Mouse (Mus musculus) cerebral cortex, adult 2 months (tissue): ENCODE measurements around the gene Ptprb.

Experiments used
- WGBS: fragments of 180-500 bp; shearing (Covaris S2); methylation state at CpG from one replicate; pipeline ENCODE4 v1.1.7; 2018; 5-methylcytosine and 5-hydroxymethylcytosine counted together

The Ptprb gene

GRCm38 (mm10) chr10:116420976-116421375, 145.7 kb downstream of the Ptprb start:
- 50% methylated on average over 6 of the region's 6 CpGs for WGBS

GRCm38 (mm10) chr10:116422551-116422950, 147.2 kb downstream of the Ptprb start:
- 83% methylated on average over 2 of the region's 2 CpGs for WGBS

- WGBS, result 66% methylated on average over 6 of the region's 6 CpGs
These were observed 149.6 kb downstream of the Ptprb start for GRCm38 (mm10) chr10:116424921-116425320.

- 76% methylated on average over 7 of the region's 7 CpGs for WGBS
These were observed 150.9 kb downstream of the Ptprb start for GRCm38 (mm10) chr10:116426176-116426575.

- 58% methylated on average over 26 of the region's 26 CpGs for WGBS
These were observed 152.9 kb downstream of the Ptprb start for GRCm38 (mm10) chr10:116428026-116428780.

- 55% methylated on average over 7 of the region's 7 CpGs for WGBS
These were observed 157.1 kb downstream of the Ptprb start for GRCm38 (mm10) chr10:116432421-116432820.

DNA sequence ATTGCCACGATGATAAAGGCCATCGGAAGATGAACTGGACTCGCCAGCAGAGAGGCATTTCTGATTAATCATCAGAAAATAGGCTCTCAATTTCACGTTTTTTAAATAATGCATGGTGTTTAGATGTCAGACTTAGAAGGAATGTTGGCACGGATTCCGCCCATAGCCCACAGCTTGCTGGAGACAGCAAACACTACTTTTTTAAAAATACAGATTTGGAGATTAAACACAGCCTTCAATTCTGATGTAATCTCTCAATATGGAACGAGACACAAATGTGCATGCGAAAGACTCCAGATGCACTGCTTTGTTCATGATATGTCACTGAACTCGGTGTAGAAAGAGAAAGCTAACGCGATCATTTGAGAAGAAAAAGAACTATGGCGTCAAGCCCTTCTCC, 160.1 kb downstream of the Ptprb start:
- WGBS, result 52% methylated on average over 12 of the region's 12 CpGs
